Mouse (Mus musculus) frontal cortex, adult (tissue): Measurements from ENCODE around the gene Zbtb8os.
A peak's percentile ranks its signal among the peaks of the same experiment; 100 is the strongest.

Source experiments
- ATAC-seq: cut with Nextera tagmentation; 2 replicates; pipeline ENCODE4 v1.9.2; 2017; ENCODE audit warnings: mild to moderate bottlenecking, moderate library complexity, mixed read lengths; ENCODE audit not compliant: low TSS enrichment

Zbtb8os gene

DNA sequence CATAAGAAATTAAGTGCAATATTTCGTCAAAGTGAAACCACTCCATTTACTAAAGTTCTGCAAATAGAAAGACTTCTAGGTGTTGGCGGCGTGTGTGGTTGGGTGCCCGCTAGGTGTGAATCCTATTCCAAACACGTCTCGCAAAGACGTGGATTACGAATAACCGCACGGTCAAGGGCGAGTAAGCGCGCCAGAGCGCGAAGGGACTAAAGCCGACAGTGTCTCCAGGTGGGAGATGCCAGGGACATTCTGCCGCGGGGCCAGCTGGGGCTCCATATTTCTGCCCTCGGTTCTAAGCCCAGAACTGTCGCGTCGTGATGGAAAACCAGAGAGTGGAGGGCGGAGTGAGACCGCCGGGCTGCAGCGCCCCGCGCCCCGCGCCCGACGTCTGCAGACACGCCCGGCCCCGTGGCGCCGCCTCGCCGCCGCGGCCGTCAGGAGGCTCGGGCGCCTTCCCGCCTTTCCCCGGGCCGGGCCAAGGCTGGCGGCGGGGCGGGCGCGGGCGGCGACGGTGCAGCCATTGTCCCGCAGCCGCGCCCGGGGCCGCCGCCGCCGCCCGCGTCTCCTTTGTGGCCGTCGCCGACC is 41.6 kb downstream of the Zbtb8os start:
- ATAC-seq, result peak; percentile 32; the same call in 1 of the 2 replicates

DNA sequence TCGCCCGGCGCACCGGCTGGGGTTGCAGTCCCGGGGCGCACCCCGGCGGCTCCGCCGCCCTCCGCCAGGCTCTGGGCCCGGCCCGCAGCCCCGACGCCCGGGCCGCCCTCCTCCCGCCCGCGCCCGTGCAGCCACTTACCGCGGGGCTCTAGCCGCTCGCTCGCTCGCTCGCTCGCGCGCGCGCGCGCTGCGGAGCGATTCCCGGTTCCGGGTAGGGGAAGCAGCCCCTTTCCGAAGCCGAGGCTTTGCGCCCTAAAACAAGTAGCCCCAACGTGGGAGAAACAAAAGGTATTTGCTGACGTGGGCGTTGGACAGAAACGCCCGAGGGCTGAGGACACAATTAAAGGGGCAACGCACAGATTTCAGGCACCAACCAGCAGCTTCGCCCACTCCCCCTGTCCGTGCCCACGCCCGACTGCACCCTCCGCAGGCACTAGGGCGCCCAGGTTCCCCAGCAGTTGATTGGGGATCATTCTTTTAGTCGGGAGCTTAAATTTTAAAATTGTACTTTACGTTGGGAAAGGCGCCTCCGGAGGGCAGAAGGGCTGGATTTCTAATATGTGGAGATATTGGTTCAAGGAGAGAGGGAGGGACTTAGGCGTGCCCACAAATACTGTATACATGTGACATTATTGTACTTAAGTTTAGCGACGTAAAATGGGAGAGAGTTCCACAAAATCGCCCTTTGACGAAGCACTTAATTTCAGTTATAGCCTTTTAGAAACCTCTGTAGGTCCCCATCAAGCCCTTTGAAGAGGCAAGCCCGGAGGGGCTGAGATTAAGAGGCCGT is 42.3 kb downstream of the Zbtb8os start, which contains the start of gene Zbtb8a:
Gene Zbtb8a, minus strand, starts transcription at position 516 of the 790 bp plus-strand sequence.
- ATAC-seq, result peak; percentile 48; the same call in 1 of the 2 replicates

DNA sequence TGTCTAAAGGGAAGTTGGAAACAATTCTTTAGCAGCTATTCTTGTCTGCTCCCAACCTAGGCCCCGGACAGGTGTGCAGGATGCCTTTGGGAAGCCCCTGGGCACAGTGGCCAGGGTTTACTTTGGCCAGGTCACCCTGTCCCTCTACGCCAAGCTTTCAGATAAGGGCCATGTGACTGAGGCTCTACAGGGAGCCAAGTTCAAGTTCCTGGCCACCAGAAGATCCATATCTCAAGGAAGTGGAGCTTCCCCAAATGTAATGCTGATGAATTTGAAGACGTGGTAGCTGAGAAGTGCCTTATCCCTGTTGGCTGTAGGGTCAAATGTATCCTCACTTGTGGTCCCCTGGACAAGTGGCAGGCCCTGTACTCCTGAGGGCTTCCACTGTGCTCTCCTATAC is 44.3 kb downstream of the Zbtb8os start:
- ATAC-seq, result no peak

DNA sequence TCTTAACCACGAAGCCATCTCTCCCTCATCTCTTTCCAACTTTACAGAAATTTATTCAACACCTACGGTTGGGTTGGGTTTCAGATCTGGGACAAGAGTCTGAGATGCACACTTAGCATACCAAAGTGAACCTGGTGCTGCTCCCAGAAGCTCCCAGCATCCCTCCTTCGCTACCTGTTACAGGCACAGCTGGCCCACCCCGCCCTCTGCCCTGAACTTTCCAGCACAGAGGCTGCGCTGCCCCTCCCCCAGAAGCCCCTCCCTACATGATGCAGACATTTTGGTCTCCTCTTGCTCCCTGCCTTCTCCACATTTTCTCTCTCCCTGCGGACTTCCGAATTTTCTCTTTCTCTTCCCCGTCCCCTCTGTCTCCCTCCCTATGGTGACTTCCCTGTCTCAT is 45.7 kb downstream of the Zbtb8os start:
- peak; percentile 60; the same call in 1 of the 2 replicates for ATAC-seq

DNA sequence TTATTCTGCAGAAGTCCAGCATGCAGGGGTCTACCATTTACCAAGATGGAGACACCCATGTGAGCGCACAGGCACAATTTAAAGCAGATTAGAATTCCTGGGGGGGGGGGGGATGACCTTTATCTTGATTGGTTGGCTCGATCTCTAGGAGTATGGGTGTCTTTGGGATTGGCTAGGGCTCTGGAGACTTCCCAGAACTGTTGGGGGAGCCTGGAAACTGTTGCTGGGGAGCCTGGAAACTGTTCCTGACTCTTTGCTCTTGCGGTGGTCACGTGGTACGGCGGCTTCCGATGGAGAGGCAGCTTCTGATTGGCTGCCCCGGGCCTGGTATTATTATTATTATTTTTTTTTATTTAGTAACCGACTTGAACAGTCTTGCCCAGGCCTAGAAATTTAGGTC is 46.5 kb downstream of the Zbtb8os start:
- ATAC-seq, result no peak

DNA sequence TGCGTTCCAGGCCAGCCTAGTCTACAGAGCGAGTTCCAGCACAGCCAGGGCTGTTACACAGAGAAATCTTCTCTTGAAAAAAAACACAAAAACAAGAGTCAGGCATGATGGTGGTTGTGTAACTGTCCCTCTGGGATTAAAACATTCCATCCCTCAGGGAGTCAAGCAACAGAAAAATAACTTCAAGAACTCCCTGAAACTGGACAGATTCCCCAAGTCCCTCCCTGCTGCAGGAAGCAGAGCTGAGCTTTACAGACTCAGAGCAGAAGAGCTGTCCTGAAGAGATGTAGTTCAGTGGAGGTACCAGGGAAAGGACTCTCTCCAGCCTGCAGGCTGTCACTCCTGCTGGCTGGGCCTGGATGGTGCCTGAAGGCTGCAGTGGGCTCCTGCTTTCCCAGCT is 47.0 kb downstream of the Zbtb8os start:
- no peak for ATAC-seq

- ATAC-seq, result no peak
Measured at GRCm38 (mm10) chr4:129383586-129383985, 48.1 kb downstream of the Zbtb8os start.

DNA sequence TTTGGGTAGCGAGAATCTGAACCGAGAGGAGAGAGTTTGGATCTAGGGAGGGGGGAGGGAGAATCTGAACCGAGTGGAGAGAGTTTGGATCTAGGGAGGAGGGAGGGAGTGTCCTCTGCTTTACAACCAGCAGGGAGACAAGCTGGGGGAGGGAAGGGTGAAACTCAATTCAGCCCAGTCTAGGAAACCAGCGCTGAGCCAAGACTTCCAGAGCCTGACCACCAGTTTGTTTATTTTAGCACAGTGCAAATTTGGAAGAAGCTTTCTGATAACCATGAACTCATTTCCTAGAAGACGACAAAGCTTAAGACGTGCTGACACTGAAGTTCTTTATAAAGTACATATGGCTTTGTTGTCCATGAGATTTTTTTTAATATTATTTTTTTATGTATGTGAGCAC is 48.9 kb downstream of the Zbtb8os start:
- ATAC-seq, result no peak

- ATAC-seq, result no peak
Measured at GRCm38 (mm10) chr4:129385685-129386084, 50.2 kb downstream of the Zbtb8os start.

GRCm38 (mm10) chr4:129386269-129386946 is 50.9 kb downstream of the Zbtb8os start:
- ATAC-seq, result no peak

DNA sequence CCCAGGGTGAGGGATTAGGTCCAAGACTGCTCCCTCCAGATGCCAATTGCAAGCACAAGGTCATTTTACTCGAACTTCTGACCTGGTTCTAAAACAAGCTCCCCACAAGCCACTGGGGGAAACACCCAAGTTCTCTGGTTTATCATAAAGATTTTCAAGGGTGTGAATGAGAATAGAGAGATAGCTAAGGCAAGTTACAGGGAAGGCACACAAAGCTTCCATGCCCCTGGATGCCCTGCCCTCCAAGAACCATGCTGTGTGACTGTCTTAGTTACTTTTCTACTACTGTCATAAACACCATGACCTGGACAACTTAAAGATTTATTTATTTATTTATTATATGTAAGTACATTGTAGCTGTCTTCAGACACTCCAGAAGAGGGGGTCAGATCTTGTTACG is 51.5 kb downstream of the Zbtb8os start:
- ATAC-seq, result no peak

DNA sequence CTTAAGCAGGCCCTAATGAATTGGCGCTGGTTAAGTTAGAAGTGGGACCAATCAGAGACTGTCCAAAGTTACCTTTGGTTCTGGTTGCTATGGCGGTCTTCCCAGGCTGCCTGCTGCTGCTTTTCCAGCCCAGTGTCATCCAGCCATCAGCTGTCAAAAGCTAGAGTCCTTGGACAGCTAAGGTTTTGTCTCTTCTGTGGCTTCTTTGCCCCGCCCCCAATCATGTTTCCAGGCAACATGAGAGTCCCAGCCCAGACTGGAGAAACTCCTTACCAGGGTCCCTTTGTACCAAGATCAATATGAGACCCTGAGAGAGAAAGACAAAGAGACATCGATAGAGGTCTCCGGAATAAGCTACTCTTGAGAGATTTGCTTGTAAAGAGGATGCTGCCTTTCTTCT is 52.9 kb downstream of the Zbtb8os start:
- no peak for ATAC-seq

DNA sequence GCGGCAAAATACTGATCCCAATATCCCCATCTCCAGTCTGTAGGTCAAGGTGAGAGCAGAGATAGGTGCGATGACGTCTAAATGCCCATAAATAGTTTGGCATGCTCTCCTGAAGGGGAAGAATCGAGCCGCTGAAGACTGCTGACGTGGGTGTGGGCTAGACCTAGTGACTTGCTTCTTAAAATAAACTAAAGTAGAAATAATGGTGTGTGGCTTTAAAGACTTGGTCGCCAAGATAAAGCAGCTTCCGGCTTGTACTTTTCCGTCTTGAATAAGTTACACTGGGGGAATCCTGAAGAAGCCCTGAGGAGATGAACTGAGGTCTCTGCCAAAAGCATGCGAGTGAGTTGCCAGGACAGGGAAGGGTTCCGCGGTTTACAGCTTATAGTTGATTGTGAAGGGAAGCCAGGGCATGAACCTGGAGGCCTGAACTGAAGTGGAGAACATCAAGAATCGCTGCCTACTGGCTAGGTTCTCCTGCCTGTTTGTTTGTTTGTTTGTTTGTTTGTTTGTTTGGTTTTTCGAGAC is 54.8 kb downstream of the Zbtb8os start:
- no peak for ATAC-seq

- ATAC-seq, result no peak
Measured at GRCm38 (mm10) chr4:129390936-129391557, 55.6 kb downstream of the Zbtb8os start.

DNA sequence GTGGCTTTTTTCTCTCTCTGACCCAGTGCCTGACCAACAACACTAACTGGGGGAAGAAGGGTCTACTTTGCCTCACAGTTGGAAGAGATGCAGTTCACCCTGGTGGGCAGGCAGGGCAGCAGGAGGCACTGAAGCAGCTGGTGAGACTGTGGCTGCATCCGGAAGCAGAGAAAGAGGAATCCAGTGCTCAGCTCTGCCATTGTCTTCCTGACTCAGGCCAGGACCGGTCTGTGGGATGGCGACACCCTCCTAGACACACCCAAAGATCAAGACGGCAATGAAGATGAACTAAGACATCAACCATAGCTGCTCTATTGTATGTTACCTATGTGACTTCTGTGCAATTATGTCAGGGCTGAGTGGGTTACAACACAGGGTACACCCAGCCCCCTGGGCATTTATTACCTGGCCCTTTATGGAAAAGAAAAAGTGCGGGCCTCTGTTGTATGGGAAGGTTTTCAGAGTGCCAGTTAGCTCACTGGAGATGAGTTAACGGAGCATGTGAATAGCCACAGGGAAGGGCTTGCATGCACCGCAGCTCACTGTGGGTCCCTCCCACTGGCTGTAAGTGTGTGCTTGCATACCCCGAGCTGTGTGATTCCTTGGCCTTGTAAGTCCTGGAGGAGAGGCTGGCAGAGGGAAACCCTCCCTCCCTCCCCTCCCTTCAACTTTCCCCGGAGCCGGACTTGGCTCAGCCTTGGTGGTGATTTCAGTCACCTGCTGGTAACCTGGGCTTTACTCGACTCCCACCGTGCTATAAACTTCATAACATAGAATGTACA is 58.8 kb downstream of the Zbtb8os start:
- no peak for ATAC-seq

- ATAC-seq, result no peak
Measured at GRCm38 (mm10) chr4:129396960-129397359, 61.5 kb downstream of the Zbtb8os start.

- ATAC-seq, result no peak
Measured at GRCm38 (mm10) chr4:129399813-129400212, 64.3 kb downstream of the Zbtb8os start.
